Mouse (Mus musculus) bone marrow, adult 2 months (tissue): Measurements from ENCODE around the gene Ubtd1.

Experiments
- CTCF ChIP-seq: fragments of 200-500 bp; IDR thresholded peaks from 2 replicates; pipeline ENCODE4 v1.5.1; 2011; ENCODE audit warnings: low read length, control low read depth; ENCODE audit not compliant: control insufficient read depth, insufficient read depth
- POLR2A ChIP-seq: fragments of 200-500 bp; IDR thresholded peaks from 2 replicates; pipeline ENCODE4 v1.6.1; 2011; ENCODE audit warnings: low read depth, mild to moderate bottlenecking, control low read depth, low read length, borderline replicate concordance; ENCODE audit not compliant: control insufficient read depth

DNA sequence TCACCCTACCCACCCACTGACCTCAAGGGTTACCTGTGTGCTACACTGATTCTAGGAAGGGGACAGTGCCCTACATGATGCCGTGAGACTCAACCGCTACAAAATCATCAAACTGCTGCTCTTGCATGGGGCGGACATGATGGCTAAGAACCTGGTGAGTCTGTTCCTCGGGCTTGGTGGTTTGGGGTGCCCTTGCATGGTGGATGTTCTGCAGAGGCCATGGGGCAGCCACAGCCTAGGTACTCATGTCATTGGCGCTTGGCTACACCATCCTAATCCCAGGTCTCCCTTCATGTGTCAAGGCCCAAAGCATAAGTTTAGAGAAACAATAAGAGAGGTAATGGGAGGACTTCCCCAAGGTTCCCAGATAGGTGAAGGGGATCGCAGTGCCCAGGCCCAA, 62.4 kb downstream of the Ubtd1 start:
- TF ChIP-seq POLR2A (no peak), CTCF (no peak)
